Mouse (Mus musculus) forebrain, embryonic 13.5 days (tissue): ENCODE data around the gene Prep. TPM values are rescaled to one million over a fixed set of nuclear protein-coding genes. Genes with fewer than 3 reads are reported as not detected.

Experiments
- ATAC-seq: fragments of 200-750 bp; cut with Nextera tagmentation; 2 replicates; pipeline ENCODE4 v1.8.0; 2017
- H3K27ac ChIP-seq: fragments of 300-500 bp; sonication (generic); 2 replicates; pipeline ENCODE4 v1.5.1; 2015; ENCODE audit warnings: inconsistent platforms, mild to moderate bottlenecking, moderate library complexity
- H3K27me3 ChIP-seq: fragments of 300-500 bp; sonication (generic); 2 replicates; pipeline ENCODE4 v1.6.1; 2015; ENCODE audit warnings: mild to moderate bottlenecking, inconsistent platforms
- H3K36me3 ChIP-seq: fragments of 300-500 bp; sonication (generic); 2 replicates; pipeline ENCODE4 v1.6.1; 2015; ENCODE audit warnings: mild to moderate bottlenecking, inconsistent platforms; ENCODE audit not compliant: poor library complexity, severe bottlenecking
- H3K4me1 ChIP-seq: fragments of 300-500 bp; sonication (generic); 2 replicates; pipeline ENCODE4 v1.6.1; 2015; ENCODE audit warnings: inconsistent platforms
- H3K4me2 ChIP-seq: fragments of 300-500 bp; sonication (generic); 2 replicates; pipeline ENCODE4 v1.6.1; 2015; ENCODE audit warnings: inconsistent platforms, mild to moderate bottlenecking, moderate library complexity
- H3K4me3 ChIP-seq: fragments of 300-500 bp; sonication (generic); 2 replicates; pipeline ENCODE4 v1.5.1; 2015; ENCODE audit warnings: mild to moderate bottlenecking, inconsistent platforms
- H3K9ac ChIP-seq: fragments of 300-500 bp; sonication (generic); 2 replicates; pipeline ENCODE4 v1.6.1; 2015; ENCODE audit warnings: mild to moderate bottlenecking, inconsistent platforms
- H3K9me3 ChIP-seq: fragments of 300-500 bp; sonication (generic); replicated peaks from 2 replicates; pipeline ENCODE4 v1.6.1; 2016; ENCODE audit warnings: inconsistent platforms
- WGBS: fragments of 180-500 bp; shearing (Covaris S2); methylation state at CpG from one replicate; pipeline ENCODE4 v1.1.7; 2015; 5-methylcytosine and 5-hydroxymethylcytosine counted together
- microRNA-seq: library from miRNA; unstranded; fragments of <30 nt; microRNA quantifications from one replicate; pipeline ENCODE4, GENCODE M21; 2016
- polyA plus RNA-seq: library from polyadenylated mRNA; unstranded; fragments of >200 nt; fragmentation: Nextera tagmentation; extraction: Ambion mirVana; gene quantifications from 2 replicates; pipeline ENCODE4 v1.2.1, GENCODE M21; 2015

The Prep gene
- polyA plus RNA-seq, 1 experiment from 2014 or later = 18.3 TPM

- Histone ChIP-seq H3K36me3 (no peaks in the 10 kb centered on the region), H3K27ac (no peak overlapping the region), H3K27me3 (no peaks in the 10 kb centered on the region)
These were observed 137.6 kb downstream of the Prep start for GRCm38 (mm10) chr10:45204582-45204981.

GRCm38 (mm10) chr10:45210201-45210600, 143.2 kb downstream of the Prep start:
- Histone ChIP-seq H3K4me2 (no peak overlapping the region), H3K4me1 (no peaks in the 10 kb centered on the region), H3K27me3 (no peaks in the 10 kb centered on the region), H3K9ac (no peak overlapping the region), H3K4me3 (no peak overlapping the region), H3K9me3 (no peaks in the 10 kb centered on the region; the same call in 1 of the 2 replicates), H3K36me3 (no peaks in the 10 kb centered on the region), H3K27ac (no peak overlapping the region)
- no peak for ATAC-seq

More at GRCm38 (mm10) chr10:45204582-45204981, 137.6 kb downstream of the Prep start:
- Histone ChIP-seq H3K4me3 (no peak overlapping the region), H3K9ac (no peak overlapping the region), H3K4me1 (no peaks in the 10 kb centered on the region), H3K4me2 (no peak overlapping the region), H3K9me3 (no peaks in the 10 kb centered on the region; the same call in 1 of the 2 replicates)
- ATAC-seq = no peak
- WGBS = 62% methylated on average over 1 of the region's 1 CpGs

- Histone ChIP-seq H3K4me3 (no peak overlapping the region), H3K9ac (no peak overlapping the region), H3K27me3 (no peaks in the 10 kb centered on the region), H3K4me1 (no peaks in the 10 kb centered on the region), H3K36me3 (no peaks in the 10 kb centered on the region), H3K4me2 (no peak overlapping the region), H3K27ac (no peak overlapping the region), H3K9me3 (no peaks in the 10 kb centered on the region)
- WGBS = 86% methylated on average over 7 of the region's 7 CpGs
- no peak for ATAC-seq
These were observed 149.7 kb downstream of the Prep start for GRCm38 (mm10) chr10:45216676-45217075.

Small RNA genes lying within 50 kb of the gene (microRNA-seq; reads per million reads assigned to microRNA genes)
- not detected for gene Gm23766

Other genes with a start within 250 kb of the Prep start
- 0.49 TPM in 2 replicates for gene Popdc3, start 110.9 kb downstream of the Prep start, polyA plus RNA-seq